Mouse (Mus musculus) heart, adult 11 months (tissue): ENCODE data around the gene Gm20388.

Experiments
- DNase-seq: peaks from one replicate; pipeline ENCODE4 v3.0.0; 2022

Gene Gm20388

DNA sequence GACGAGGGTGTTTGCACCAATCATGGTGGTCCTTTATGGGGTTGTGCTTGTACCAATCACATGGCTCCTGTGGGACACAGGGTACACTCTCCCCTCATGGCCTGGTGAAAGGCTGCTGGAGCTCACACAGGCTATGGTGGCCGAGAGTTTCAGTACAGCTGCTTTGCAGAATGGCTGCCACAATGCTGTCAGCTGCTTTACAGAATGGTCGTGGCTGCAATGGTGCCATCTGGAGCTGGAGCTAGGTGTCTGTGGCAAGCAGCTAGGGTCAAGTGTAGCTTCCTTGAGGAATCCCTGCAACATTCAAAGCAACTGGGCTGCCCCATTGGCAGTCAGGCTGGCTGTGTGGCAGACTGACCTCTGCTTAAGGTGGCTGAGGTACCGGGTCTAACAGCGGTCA lies 3809.2 kb downstream of the Gm20388 start:
- no peak for DNase-seq

DNA sequence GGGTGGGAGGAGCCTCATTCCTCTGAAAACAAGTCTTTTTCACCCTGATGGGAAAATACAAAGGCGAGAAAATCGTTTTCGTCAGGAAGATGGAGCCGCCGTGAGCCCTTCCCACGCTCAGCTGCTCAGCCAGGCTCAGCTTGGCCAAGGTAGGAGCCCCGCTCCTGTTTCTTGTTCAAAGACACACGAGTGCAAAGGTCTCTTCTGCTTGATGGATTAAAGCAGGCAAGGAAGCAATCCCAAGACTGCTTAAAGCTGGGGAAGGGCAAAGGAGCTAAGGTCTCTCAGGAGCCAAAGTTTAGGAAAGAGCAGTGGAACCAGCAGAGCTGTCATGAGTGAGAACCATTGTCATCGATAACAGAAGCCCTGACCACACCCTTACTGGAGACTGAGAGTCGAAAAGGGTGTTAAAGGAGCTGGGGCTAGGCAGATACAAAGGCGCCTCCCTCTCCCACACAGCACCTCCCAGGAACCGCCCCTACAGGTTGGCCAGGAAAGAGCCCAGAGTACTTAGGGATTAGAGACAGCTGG lies 3809.9 kb downstream of the Gm20388 start:
- DNase-seq: peak; percentile 81

DNA sequence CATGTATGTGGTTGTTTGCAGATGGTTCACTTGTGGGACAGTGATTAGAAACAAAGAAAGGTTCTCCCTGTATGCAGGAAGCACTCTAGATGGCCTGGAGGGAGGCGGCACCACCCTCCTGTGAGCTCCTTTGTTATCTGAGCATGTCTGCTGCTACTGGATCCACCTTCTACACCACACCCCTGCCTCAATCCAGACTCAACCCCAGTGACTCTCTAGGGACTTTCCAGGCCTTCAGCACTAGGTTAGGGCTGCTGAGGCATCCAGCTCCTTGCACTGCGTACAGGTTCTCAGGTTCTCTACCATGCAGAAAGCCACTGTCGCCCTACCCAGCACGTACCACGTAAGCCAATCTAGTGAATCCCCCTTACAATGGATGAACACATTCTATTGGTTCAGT lies 3811.6 kb downstream of the Gm20388 start:
- DNase-seq: peak; percentile 66

DNA sequence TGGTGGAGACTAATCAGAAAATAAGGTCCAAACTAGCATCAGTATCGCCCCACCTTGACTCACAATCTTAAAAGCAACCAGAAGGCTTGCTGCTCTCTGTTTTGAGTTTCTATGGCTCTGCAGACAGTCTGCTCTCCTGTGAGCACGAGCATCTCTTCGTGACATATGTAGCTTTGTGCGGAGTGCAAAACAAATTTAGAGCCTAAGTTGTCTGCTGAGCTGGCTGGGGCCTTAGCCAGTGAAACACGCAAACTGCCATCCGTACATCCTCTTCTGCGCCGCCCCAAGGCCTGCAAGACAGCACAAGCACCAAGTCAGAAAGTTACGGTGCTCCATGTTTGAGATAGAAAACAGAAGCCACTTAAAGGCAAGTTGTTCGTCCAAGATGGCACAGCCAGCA lies 3814.1 kb downstream of the Gm20388 start:
- no peak for DNase-seq

DNA sequence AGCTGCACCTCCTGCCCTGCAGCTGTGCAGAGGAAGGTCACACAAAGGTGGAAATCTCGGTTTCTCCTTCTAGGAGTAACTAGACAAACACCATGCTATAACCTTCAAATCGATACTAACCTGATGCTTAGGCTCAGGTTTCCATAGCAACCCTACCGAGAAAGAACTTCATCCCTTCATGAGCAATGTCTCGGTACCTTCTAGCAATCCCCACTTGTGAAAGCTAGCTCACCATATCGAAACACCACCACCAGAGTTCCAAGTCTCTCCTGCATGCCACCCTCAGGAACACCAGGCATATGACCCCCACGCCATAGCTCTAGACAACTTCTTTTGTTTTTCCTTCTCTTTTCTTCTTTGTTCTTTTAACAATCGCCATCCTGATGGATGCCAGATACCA lies 3814.6 kb downstream of the Gm20388 start:
- no peak for DNase-seq

DNA sequence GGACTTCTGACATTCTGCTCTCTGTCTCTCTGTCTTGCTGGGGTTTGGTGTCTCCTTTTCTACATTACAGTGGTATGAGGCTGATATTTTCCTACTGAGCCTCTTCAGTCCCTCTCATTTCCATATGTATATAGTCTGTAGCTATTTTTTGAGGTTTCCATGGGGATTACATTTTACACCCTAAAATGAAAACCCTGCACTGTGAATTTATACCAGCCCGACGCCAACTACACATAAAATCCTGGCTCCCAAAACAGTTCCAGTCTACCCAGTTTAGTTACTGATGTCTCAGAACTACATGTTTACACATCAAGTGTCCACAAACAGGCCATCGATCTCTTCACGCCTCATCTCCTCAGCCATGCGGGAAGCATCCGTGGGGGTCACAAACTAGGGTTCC lies 3816.1 kb downstream of the Gm20388 start:
- DNase-seq: no peak

DNA sequence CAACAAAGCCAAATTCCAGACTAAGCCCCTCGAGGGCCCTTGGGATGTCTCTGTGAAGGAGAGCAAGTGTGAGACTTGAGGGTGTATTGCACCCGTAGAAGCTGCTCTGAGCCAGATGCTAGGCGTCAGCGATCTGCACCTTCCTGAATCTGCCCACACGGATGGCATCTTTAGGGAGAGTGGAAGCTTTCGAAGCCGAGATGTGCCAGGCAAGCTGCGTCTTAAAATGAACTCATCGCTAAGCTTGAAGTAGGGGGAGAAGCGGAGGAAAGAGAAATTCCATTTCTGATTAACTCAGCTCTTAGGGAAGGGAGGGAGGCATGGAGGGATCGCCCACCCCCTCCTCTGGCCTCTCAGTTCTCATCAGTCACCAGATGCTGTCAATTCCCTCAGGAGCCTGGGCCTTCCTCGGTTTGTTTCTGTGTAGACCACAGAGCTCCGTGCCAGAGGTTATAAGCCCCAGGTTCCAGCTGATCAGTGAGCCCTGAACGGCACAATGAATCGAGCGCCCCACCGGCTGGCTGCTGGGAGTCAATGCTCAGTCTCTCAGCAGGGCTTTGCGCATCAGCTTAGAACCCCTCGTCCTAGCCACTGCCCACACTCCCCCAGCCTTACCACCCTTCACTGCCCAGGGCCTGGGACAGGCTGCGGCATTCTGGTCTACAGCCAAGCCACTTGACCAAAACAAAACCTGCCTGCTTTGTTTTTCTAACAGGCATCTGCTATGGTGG lies 3818.6 kb downstream of the Gm20388 start:
- DNase-seq: peak; percentile 94

DNA sequence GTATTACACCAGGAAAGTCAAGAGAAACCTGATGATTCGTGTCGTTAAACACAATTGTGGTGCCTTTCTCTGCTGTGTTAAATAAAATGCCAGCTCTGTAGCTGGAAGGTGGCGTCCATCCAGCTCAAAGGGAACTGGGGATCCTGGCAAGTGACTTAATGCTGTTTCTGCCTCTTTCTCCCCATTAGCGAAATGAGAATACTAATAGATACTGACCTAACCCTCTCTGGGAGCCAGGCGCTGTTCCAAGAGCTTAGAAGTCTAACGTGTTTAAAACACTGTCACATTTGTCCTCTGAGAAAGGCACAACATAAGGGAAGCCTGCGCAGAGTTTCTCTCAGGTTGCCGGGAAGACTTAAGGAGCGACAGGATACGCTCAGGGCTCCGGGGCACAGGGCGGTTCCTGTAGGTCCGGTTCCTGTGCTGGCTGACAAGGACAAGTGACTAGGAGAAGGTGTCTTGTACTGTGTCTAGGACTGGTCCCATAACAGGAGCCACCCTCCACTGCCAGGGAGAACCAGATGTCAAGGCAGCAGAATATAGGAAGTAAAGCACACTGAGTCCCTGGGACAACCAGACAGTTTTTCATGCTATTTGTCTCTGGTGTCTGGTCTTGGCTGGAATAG lies 3819.3 kb downstream of the Gm20388 start:
- DNase-seq: no peak

DNA sequence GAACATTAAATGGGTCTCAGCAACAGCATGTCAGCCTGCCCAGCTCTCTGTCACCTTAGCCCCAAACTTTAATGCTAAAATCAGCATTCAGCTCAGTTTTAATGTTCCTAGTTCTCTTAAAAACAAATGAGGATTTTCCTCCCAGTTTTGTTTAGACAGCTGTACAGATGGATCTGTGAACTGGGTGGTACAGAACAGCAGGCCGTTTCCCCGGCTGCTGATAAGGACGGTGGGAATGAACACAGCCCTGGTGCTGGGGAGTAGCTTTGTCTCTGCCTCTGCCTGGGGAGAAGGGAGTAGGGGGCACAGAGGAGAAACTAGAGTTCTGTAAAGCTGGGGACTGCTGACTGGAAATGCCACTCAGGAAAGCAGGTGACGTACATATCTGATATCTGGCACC lies 3821.7 kb downstream of the Gm20388 start:
- DNase-seq: no peak

DNA sequence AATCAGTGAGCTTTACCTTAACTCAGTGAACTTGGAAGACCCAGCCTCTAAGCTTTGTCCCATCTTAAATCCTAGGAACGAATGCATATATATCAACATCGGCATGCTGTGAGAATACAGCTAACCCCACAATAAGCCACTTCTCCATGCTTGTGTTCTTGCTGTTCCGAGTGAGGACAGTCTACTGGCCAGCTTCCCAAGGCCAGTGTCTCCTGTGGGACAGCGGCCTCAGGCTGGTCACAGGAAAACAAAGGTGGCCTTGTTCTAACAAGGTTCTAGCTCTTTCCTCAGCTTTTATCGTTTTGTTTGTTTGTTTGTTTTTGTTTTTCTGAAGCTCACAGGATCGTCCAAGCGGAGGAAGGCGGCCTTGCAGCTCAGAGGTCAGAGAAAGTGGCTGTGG lies 3823.8 kb downstream of the Gm20388 start:
- no peak for DNase-seq

DNA sequence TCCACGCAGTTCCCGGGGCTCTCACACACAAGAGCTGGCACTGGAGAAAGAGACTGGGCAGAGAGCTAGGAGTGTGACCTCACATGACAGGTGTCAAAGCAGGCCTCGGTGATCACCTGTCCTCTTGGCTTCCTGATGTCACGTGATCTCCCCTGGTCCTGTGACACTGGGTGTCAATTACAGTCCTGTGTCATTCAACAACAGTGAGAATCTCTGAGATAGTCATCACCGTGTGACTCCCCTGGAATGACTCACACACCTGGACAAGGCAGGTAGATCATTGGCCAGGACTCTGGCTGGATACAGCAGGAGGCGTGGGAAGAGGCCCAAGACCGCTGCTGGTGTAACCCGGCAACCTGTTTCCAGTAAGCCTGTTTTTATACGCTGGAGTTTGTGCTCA lies 3826.3 kb downstream of the Gm20388 start:
- no peak for DNase-seq

DNA sequence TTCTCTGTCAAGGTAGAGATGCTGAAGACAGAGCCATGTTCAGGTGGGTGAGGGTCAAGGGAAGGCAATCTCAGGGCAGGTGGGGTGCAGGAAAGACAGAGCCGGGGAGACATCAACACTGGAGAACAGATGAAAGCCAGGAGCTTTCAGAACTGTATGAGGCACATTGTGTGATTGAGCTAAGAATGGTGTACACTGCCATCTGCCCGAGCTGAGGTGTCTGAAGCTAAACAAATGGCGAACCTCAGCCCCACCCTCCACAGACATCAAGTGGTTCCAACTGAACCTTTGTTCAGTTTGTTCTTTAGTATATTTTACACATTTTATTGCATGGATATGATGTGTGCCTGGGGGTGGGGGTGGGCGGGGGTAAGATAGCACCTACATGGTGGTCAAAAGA lies 3829.6 kb downstream of the Gm20388 start:
- DNase-seq: no peak

DNA sequence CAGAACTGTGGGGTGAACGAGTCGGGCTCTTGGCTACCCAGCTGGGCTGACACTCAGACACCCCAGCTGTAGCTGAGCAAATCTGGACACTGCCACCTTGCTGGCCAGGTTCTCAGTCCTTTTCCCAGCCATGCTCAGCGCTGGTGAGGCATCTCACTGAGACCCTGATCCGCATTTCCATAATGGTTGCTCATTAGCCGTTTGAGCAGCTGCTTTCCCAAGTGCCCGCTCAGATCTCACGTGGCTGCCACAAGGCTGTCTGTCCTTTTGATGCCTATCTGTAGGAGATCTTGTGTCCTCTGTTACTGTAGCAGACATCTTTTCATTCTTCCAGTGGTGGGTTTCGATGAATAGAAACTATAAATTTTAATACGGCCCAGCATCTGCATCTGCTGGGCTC lies 3830.6 kb downstream of the Gm20388 start:
- no peak for DNase-seq

DNA sequence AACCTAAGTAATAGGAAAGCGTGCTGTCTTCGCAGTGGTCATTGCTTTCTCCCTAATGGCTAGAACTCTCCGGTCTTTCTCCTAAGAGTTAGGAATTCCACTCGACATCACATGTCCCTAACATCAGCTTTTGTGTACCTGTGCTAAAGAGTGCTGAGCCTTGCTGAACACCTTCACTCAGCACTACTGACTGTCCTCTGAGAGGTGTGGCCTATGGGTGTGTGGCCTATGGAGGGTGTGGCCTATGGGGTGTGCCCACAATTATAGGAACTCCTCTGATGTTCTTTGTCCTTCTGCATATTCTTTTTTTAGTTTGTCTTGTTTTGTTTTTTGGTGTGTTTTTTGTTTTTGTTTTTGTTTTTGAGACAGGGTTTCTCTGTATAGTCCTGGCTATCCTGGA lies 3835.8 kb downstream of the Gm20388 start:
- DNase-seq: no peak

DNA sequence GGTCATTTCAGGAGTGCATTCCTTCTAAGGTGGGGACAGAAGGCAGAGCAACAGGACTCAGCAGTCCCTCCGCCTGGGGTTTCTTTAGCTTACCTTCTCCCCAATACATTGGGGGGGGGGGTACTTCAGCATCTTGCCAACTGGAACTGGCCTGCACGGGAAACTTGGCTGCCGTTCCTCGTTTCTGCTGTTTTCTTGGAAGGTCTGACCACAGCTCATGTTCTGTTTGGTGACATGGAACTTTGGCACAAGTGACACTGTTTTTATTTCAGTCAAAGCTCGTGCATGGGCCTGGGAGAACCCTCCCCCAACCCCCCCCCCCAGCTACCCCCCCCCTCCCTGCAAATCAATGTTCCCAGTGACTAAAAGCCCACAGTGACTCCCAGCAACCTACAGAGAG lies 3837.1 kb downstream of the Gm20388 start:
- peak; percentile 94 for DNase-seq

DNA sequence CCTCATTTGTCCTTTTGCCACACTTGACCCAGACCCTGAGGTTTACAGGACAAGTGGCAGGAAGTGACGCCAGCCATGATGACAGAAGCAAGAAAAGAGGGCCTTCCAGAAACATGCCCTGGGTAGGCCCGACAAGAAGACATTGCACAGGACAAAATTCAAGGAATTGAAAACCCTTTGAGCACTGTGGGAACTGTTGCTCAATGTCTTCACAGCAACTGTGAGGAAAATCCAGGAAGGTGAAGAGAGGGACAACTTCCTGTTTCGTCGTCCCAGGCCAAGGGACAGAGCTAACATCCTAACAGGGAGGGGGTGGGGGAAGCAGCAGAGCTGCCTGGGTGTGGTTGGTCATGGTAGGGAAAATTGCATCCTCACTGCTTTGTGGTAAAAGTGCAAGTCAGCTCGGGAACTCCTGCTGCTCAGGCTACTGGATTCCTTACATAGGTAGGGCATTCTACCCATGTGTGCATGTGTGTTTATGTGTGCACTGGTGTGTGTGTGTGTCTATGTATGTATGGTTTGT lies 3839.6 kb downstream of the Gm20388 start:
- DNase-seq: no peak

DNA sequence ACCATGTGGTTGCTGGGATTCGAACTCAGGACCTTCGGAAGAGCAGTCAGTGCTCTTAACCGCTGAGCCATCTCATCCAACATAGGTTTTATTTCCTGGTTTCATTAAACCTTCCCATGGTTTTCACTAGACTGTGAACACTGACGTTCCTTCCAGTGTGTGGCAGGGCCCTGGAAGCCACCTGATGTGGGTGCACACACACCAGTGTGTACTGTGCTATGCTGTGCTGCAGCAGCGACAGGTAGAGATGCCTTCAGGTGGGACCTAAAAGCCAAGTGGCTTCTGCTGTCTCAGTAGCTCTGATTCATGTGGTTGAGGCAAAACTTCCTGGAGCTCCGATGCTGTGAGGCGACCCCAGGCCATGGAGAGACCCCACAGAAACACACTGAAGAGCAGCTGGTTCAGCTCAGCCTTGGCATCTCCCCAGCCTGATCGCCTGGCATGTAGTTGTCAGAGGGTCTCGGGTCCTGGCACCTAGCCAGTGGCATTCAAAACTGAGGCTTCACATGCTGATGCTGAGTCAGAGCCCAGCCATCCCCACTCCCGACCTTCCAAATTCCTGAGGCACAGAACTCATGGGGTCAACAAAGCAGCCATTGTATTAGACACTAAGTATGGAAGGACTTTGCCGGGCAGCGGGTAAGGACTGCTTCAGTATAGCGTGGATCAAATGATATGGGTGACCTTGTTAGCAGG lies 3842.3 kb downstream of the Gm20388 start:
- DNase-seq: peak; percentile 89

DNA sequence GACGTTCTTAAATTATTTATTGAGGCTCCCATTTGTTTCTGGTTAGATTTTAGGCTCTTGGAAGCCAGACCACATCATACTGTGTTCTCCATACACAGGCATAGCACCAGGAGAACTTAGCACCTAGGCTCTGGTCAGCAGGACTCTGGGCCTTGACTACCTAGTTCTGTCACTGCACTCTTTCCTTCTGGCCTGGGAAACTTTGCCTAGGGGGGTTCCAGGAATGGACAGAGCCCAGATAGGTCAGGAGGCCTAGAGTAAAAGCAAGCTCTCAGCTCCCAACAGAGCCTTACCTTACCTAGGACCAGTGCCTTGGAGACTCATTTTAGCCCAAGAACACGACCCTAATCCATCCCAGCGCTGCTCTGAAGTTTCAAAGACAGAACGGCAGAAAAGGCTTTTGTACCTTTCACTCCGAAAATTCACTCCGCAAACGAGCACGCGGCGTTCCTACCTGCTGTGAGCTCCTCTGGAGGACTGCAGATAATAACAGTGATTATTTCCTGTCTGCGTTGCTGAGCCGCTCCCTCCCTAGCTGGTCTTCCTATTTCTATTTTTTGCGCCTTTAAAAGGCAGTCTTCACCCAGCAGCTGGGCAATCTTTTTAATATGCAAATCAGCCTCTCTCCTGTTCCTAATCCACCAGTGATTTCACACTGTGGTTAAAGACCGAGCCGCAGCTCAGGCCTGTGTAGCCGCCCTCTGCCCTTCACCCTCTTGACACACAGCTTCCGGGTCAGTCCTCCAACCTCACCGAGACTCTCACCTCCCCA lies 3843.1 kb downstream of the Gm20388 start:
- DNase-seq: no peak

DNA sequence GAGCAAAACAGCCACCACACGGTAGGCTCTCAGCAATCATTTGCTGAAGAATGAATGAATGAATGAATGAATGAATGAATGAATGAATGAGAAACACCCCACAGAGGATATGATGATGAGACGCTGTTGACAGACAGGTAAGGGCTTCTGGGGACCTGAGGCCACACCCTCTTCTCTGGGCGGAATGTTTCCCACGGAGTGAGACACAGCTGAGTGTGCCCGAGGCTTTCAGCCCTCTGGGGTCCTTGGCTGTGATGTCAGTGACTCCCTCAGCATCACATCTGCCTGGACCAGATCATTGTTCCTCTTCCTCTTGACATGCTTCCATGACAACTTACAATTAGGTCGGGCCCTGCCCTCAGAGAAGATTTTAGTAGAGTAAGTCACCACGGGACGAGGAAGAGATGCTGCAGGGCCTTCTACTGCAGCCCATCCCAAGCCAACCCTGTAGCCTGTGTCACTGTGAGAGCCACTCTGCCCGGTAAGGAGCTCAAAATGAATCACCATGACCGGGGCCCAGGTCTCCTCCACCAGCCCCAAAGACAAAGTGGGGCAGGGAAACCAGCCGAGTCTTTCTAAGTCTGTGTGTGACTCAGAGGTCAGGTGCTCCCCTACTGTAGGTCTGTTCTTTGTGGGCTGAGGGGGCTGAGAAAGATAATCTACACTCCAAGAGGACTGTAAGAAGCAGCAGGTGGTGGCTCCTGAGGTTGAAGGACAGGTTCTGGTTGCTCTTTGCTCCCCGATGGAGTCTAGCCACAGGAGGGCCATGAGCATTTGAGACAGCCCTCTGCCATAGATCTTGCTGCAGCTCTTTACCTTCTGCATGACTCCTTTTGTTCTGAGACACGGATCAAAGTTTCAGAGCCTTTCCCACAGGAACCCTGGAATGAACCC lies 3844.1 kb downstream of the Gm20388 start:
- no peak for DNase-seq

DNA sequence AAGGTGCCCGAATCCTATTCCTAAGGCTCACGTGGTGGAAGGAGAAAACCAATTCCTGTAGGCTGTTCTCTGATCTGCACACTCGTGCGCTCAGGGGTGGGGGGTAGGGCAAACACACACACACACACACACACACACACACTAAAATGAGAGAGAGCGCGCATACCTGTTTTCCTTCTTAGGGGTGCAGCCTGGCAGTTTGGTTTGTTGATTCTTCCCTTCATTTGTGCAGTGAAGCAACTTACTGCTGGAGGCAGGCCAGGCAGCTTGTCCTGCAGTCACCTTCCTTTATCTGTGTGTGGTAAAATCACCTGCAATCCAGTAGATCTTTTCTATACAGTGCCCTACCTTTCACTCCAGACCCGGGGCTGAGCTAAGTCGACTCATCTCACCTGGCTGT lies 3846.3 kb downstream of the Gm20388 start:
- DNase-seq: no peak

DNA sequence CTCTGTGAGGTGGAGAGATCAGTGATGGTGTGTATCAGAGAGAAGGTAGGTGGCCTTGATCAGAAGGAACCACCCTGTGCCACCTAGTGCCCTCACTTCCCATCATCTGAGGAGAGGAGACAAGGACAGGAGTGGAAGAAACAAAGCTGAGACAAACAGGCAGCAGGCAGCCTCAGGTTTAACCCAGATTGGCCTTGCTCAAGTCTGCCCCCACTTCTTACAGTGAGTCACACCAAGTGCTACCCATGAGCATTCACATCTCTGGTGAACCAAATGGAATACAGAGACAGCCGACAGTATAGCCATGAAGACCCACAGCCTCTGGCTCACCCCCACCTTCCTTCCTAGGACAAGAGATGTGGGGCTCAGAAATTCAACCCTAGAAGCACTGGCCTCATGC lies 3848.3 kb downstream of the Gm20388 start:
- DNase-seq: no peak

DNA sequence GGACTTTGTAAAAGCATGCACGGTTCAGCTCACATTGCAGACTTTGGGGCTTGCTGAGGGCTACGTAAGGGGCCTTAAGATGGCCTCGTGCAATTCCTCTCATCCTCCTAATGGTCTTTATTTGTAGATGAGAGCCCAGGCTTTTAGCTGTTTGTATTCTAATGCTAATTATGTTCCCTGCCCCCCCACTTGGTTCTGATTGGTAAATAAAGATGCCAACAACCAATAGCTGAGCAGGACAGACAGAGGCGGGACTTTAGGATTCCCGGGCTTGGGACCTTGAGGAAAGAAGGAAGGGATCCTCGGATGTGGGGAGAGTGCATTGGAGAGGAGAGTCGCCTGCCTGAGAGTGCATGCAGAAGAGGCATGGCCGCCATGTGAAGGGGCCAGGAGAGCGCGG lies 3849.3 kb downstream of the Gm20388 start:
- no peak for DNase-seq
